Mouse (Mus musculus) limb, embryonic 15.5 days (tissue): ENCODE results near the gene Isl1. TPM values are rescaled to one million over a fixed set of nuclear protein-coding genes. Genes with fewer than 3 reads are reported as not detected.

Source experiments
- ATAC-seq: fragments of 200-750 bp; cut with Nextera tagmentation; 2 replicates; pipeline ENCODE4 v1.8.0; 2017; ENCODE audit warnings: low read depth, moderate TSS enrichment; ENCODE audit not compliant: insufficient number of reproducible peaks, low FRiP score, low TSS enrichment
- H3K27ac ChIP-seq: fragments of 300-500 bp; sonication (generic); 2 replicates; pipeline ENCODE4 v1.5.1; 2015; ENCODE audit warnings: moderate library complexity, mild to moderate bottlenecking, inconsistent platforms
- H3K27me3 ChIP-seq: fragments of 300-500 bp; sonication (generic); 2 replicates; pipeline ENCODE4 v1.6.1; 2015; ENCODE audit warnings: inconsistent platforms
- H3K36me3 ChIP-seq: fragments of 300-500 bp; sonication (generic); 2 replicates; pipeline ENCODE4 v1.6.1; 2015; ENCODE audit warnings: inconsistent platforms
- H3K4me1 ChIP-seq: fragments of 300-500 bp; sonication (generic); 2 replicates; pipeline ENCODE4 v1.6.1; 2015; ENCODE audit warnings: inconsistent platforms
- H3K4me2 ChIP-seq: fragments of 300-500 bp; sonication (generic); 2 replicates; pipeline ENCODE4 v1.6.1; 2015; ENCODE audit warnings: mild to moderate bottlenecking, inconsistent platforms
- H3K4me3 ChIP-seq: fragments of 300-500 bp; sonication (generic); 2 replicates; pipeline ENCODE4 v1.5.1; 2015; ENCODE audit warnings: mild to moderate bottlenecking, inconsistent platforms
- H3K9ac ChIP-seq: fragments of 300-500 bp; sonication (generic); 2 replicates; pipeline ENCODE4 v1.6.1; 2015; ENCODE audit warnings: inconsistent platforms
- H3K9me3 ChIP-seq: fragments of 300-500 bp; sonication (generic); 2 replicates; pipeline ENCODE4 v1.6.1; 2016; ENCODE audit warnings: inconsistent platforms
- WGBS: fragments of 180-500 bp; shearing (Covaris S2); methylation state at CpG from one replicate; pipeline ENCODE4 v1.1.7; 2015; 5-methylcytosine and 5-hydroxymethylcytosine counted together
- polyA plus RNA-seq: library from polyadenylated mRNA; unstranded; fragments of >200 nt; fragmentation: Nextera tagmentation; extraction: Ambion mirVana; gene quantifications from 2 replicates; pipeline ENCODE4 v1.2.1, GENCODE M21; 2015

The Isl1 gene
- polyA plus RNA-seq, 1 experiment from 2014 or later: 1.5 TPM

GRCm38 (mm10) chr13:116304713-116305470, 4.6 kb downstream of the Isl1 start:
- Histone ChIP-seq H3K9ac (no peak overlapping the region), H3K27me3 (peaks cover 93% of the 10 kb centered on the region), H3K4me2 (no peak overlapping the region), H3K4me3 (0 out of 2 replicates have a peak overlapping the region, but pooled peaks have one; percentile 2), H3K27ac (no peak overlapping the region), H3K9me3 (no peaks in the 10 kb centered on the region), H3K36me3 (no peaks in the 10 kb centered on the region), H3K4me1 (peaks cover 9% of the 10 kb centered on the region)
- 2% methylated on average over 25 of the region's 25 CpGs for WGBS
- no peak for ATAC-seq

DNA sequence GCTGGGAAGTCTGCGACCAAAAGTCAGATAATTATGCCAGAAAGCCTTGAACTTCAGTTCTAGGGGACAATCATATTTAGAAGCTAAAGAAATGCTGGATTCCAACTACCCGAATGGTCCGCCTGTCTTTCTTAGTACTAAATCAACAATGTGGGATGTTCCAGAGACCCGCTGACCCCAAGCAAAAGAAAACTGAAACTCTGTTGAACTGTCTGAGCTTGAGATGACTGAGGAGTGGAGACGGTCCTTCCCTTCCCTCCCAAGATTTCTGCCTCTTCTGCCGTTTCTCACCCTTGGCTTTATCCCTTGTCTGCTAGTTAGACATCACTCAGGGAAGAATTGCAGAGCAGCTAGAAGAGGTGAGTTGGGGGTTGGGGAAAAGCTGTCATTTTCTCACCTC, 5.7 kb downstream of the Isl1 start:
- no peak overlapping the region for H3K4me3 ChIP-seq
- no peak overlapping the region for H3K9ac ChIP-seq
- H3K4me1 ChIP-seq: no peaks in the 10 kb centered on the region
- ATAC-seq: no peak
- peaks cover 93% of the 10 kb centered on the region for H3K27me3 ChIP-seq
- no peaks in the 10 kb centered on the region for H3K9me3 ChIP-seq
- H3K27ac ChIP-seq: no peak overlapping the region
- no peaks in the 10 kb centered on the region for H3K36me3 ChIP-seq
- 10% methylated on average over 6 of the region's 6 CpGs for WGBS
- H3K4me2 ChIP-seq: no peak overlapping the region

DNA sequence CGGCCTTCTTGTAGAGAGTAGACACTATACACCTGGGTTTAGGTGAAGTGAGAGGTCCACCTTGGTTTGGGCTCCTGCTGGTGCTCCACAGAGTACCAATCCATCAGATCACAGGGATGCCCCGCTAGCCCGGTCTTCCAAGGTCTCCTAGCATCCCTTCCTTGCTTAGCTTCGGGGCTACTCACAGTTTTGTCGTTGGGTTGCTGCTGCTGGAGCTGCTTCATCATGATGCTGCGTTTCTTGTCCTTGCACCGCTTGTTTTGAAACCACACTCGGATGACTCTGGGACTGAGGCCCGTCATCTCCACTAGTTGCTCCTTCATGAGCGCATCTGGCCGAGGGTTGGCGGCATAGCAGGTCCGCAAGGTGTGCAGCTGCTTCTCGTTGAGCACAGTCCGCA, 6.6 kb downstream of the Isl1 start:
- no peak overlapping the region for H3K4me2 ChIP-seq
- H3K4me1 ChIP-seq: no peaks in the 10 kb centered on the region
- no peaks in the 10 kb centered on the region for H3K9me3 ChIP-seq
- ATAC-seq: no peak
- no peaks in the 10 kb centered on the region for H3K36me3 ChIP-seq
- no peak overlapping the region for H3K9ac ChIP-seq
- peaks cover 90% of the 10 kb centered on the region for H3K27me3 ChIP-seq
- H3K4me3 ChIP-seq: no peak overlapping the region
- no peak overlapping the region for H3K27ac ChIP-seq
- WGBS: 15% methylated on average over 15 of the region's 15 CpGs

DNA sequence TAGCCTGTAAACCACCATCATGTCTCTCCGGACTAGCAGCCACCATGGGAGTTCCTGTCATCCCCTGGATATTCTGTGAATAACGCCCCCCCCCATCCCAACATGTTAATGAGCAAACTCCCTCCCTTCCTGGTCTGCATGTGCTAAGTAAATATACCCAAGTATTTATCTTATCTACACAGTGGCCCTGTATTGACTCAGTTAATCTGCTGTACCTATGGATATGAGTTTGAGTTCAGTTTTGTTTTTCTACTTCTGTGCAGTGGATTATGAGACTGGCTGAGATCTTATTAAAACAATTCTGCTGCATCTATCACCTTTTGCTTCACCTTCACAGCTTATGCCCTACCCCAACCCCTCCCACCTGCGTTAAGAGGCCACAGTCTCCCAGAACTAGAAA, 7.8 kb downstream of the Isl1 start:
- no peak for ATAC-seq
- Histone ChIP-seq H3K36me3 (no peaks in the 10 kb centered on the region), H3K9ac (no peak overlapping the region), H3K27ac (no peak overlapping the region), H3K9me3 (no peaks in the 10 kb centered on the region), H3K4me3 (no peak overlapping the region), H3K27me3 (peaks cover 93% of the 10 kb centered on the region), H3K4me1 (peaks cover 6% of the 10 kb centered on the region), H3K4me2 (no peak overlapping the region)
- WGBS: 27% methylated on average over 3 of the region's 3 CpGs

DNA sequence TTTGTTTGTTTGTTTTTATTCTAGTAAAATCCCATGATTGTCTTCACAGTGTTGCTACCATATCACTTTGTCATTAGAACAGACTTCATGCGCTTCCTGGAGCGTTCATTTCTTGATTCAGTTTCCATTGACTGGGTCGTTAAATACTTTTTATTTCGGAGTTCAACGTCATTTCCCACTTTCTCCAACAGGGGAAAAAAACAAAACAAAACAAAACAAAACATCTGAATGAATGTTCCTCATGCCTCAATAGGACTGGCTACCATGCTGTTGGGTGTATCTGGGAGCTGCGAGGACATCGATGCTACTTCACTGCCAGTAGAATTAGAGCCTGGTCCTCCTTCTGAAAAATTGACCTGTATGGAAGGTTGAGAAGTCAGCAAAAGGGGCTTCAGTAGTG, 10.2 kb downstream of the Isl1 start:
- H3K27ac ChIP-seq: no peak overlapping the region
- no peak for ATAC-seq
- 24% methylated on average over 7 of the region's 7 CpGs for WGBS
- no peaks in the 10 kb centered on the region for H3K36me3 ChIP-seq
- no peaks in the 10 kb centered on the region for H3K9me3 ChIP-seq
- H3K4me2 ChIP-seq: no peak overlapping the region
- peaks cover 6% of the 10 kb centered on the region for H3K4me1 ChIP-seq
- H3K9ac ChIP-seq: no peak overlapping the region
- H3K4me3 ChIP-seq: no peak overlapping the region
- H3K27me3 ChIP-seq: peaks cover 92% of the 10 kb centered on the region

- Histone ChIP-seq H3K36me3 (no peaks in the 10 kb centered on the region), H3K4me3 (no peak overlapping the region), H3K4me1 (peaks cover 10% of the 10 kb centered on the region), H3K4me2 (no peak overlapping the region), H3K9me3 (no peaks in the 10 kb centered on the region), H3K9ac (no peak overlapping the region), H3K27me3 (peaks cover 92% of the 10 kb centered on the region), H3K27ac (no peak overlapping the region)
- 18% methylated on average over 13 of the region's 13 CpGs for whole genome bisulfite sequencing
- no peak for ATAC-seq
Observed at GRCm38 (mm10) chr13:116298641-116299170, 10.8 kb downstream of the Isl1 start.

DNA sequence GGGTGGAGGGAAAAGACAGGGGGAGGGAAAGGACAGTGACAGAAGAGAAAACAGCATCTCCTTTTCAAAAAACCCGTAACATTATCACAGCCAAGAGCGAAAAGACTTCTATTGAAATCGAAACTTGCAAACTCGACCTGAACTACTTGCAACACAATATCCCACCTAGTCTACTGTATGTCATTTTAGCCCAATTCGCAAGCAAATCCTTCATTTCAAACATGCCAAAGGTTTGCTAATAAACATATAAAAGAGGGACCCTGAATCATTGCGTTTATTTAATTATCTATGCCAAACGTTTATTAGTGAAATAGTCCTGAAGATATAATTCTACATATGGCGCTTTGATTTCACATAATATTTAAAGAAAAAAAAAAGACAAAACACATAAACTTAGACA, 11.5 kb downstream of the Isl1 start:
- no peak overlapping the region for H3K27ac ChIP-seq
- 8% methylated on average over 8 of the region's 8 CpGs for WGBS
- H3K27me3 ChIP-seq: peaks cover 92% of the 10 kb centered on the region
- H3K9ac ChIP-seq: no peak overlapping the region
- peaks cover 11% of the 10 kb centered on the region for H3K4me1 ChIP-seq
- no peak for ATAC-seq
- no peak overlapping the region for H3K4me2 ChIP-seq
- H3K4me3 ChIP-seq: no peak overlapping the region
- H3K9me3 ChIP-seq: no peaks in the 10 kb centered on the region
- H3K36me3 ChIP-seq: no peaks in the 10 kb centered on the region

- ATAC-seq: no peak
- no peak overlapping the region for H3K9ac ChIP-seq
- peak overlapping the region; percentile 15 for H3K4me3 ChIP-seq
- no peak overlapping the region for H3K27ac ChIP-seq
- peaks cover 11% of the 10 kb centered on the region for H3K4me1 ChIP-seq
- peaks cover 90% of the 10 kb centered on the region for H3K27me3 ChIP-seq
- H3K9me3 ChIP-seq: no peaks in the 10 kb centered on the region
- no peaks in the 10 kb centered on the region for H3K36me3 ChIP-seq
- 2% methylated on average over 33 of the region's 33 CpGs for WGBS
- peak overlapping the region; percentile 17; the same call in 1 of the 2 replicates for H3K4me2 ChIP-seq
Observed at GRCm38 (mm10) chr13:116297048-116297811, 12.3 kb downstream of the Isl1 start.

- Histone ChIP-seq H3K4me3 (no peak overlapping the region), H3K36me3 (no peaks in the 10 kb centered on the region), H3K9me3 (no peaks in the 10 kb centered on the region), H3K27me3 (peaks cover 71% of the 10 kb centered on the region), H3K4me1 (peaks cover 11% of the 10 kb centered on the region), H3K27ac (no peak overlapping the region), H3K4me2 (no peak overlapping the region), H3K9ac (no peak overlapping the region)
- 22% methylated on average over 4 of the region's 4 CpGs for WGBS
- ATAC-seq: no peak
Observed at GRCm38 (mm10) chr13:116295401-116295800, 14.1 kb downstream of the Isl1 start.

DNA sequence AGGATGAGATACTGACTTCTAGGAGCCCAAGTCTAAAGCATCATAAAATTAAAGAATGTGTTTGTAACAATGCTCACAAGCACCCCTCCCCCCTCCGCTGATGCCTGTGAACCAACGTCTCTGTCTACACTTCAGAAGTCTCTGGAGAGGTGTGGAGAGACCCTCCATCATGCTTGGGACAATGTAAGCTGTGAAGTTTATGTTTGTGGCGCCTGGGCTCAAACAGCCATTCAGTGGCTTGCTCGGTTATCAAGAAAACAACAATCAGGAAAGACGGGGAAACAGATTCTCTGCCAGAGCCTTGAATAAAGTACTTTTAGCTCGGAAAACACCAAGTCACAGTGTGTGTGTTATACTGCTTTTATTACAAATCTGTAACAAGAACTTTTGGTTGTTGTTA, 14.8 kb downstream of the Isl1 start:
- Histone ChIP-seq H3K4me1 (peaks cover 11% of the 10 kb centered on the region), H3K36me3 (no peaks in the 10 kb centered on the region), H3K4me3 (no peak overlapping the region), H3K4me2 (no peak overlapping the region), H3K27ac (no peak overlapping the region), H3K9me3 (no peaks in the 10 kb centered on the region), H3K27me3 (peaks cover 65% of the 10 kb centered on the region), H3K9ac (no peak overlapping the region)
- no peak for ATAC-seq
- WGBS: 8% methylated on average over 6 of the region's 6 CpGs

GRCm38 (mm10) chr13:116294151-116294461, 15.4 kb downstream of the Isl1 start:
- no peak overlapping the region for H3K27ac ChIP-seq
- no peak for ATAC-seq
- H3K4me2 ChIP-seq: peak overlapping the region; percentile 24; the same call in 1 of the 2 replicates
- no peak overlapping the region for H3K9ac ChIP-seq
- H3K9me3 ChIP-seq: no peaks in the 10 kb centered on the region
- H3K4me1 ChIP-seq: peaks cover 11% of the 10 kb centered on the region
- H3K27me3 ChIP-seq: peaks cover 59% of the 10 kb centered on the region
- H3K36me3 ChIP-seq: no peaks in the 10 kb centered on the region
- WGBS: under 1% methylated on average over 11 of the region's 11 CpGs
- H3K4me3 ChIP-seq: peak overlapping the region; percentile 13; the same call in 1 of the 2 replicates
